Mouse (Mus musculus): ENCODE measurements around the gene Cir1.

Gene Cir1

GRCm38 (mm10) chr2:73301979-73302378 is 10.5 kb downstream of the Cir1 start:
- in situ Hi-C loops (cut with MseI, MboI), result no loop called here

GRCm38 (mm10) chr2:73298841-73299240 is 13.7 kb downstream of the Cir1 start:
- in situ Hi-C loops (cut with MseI, MboI), result loop anchor here in 1 of 2 experiments (25.0 kb wide), 1 partner anchor 337 kb away; no protein-coding TSS in a partner anchor

DNA sequence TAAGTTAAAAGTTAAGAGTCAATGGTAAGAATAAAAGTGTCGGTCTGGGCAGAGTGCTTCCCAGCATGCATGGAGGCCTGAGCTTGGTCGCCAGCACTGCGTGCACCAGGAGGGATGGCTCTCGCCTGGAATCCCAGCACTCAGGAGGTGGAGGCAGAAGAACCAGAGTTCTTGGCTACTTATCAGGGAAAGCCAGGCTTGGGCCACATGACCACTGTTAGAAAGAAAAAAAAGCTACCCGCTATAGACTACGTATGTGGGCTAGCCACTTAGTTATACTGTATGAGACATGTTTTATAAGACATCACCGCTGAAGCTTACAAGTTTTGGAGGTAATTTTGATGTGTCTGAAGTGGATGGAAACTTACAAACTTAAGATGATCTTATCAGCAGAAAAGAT is 14.3 kb downstream of the Cir1 start:
- in situ Hi-C loops (cut with MseI, MboI), result loop anchor here in 1 of 2 experiments (25.0 kb wide), 1 partner anchor 336 kb away; no protein-coding TSS in a partner anchor

- in situ Hi-C loops (cut with MseI, MboI), result loop anchor here in 1 of 2 experiments (25.0 kb wide), 1 partner anchor 333 kb away; no protein-coding TSS in a partner anchor
Measured at GRCm38 (mm10) chr2:73295023-73295422, 17.5 kb downstream of the Cir1 start.

GRCm38 (mm10) chr2:73291130-73291529 is 21.4 kb downstream of the Cir1 start:
- in situ Hi-C loops (cut with MseI, MboI), result loop anchor here in 1 of 2 experiments (25.0 kb wide), 1 partner anchor 329 kb away; no protein-coding TSS in a partner anchor

GRCm38 (mm10) chr2:73285630-73286029 is 26.9 kb downstream of the Cir1 start:
- in situ Hi-C loops (cut with MseI, MboI), result loop anchor here in 1 of 2 experiments (25.0 kb wide), 1 partner anchor 323 kb away; no protein-coding TSS in a partner anchor

GRCm38 (mm10) chr2:73281707-73282106 is 30.8 kb downstream of the Cir1 start:
- in situ Hi-C loops (cut with MseI, MboI), result loop anchor here in 1 of 2 experiments (25.0 kb wide), 1 partner anchor 319 kb away; no protein-coding TSS in a partner anchor

DNA sequence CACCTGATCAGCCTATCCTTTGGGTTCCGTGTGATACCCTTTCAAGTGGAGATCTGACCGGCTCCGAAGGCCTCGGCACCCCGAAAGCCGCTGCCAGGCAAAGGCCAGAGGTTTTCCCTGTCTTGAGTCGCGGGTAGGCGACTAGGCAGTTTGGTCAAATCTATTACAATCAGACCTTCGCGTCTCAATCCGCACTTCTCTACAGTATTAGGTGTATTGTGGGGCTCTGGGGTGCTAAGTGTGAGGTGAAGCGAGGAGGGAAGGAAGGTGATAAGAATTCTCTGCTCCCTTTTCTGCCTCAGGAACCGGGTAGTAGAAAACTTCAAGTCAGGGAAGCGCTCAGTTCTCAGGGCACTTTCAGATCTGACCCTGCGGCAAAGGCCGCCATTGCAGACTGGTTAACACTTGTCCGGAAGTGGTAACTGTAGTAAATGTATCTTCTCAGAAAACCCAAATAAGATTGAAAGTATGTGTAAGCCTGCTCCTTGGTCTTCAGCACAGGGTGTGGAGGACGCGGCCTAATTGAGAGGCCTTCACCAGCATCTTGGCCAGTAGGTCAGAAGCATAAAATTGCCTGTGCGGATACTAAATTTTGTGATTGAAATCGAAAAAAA is 31.3 kb downstream of the Cir1 start:
- in situ Hi-C loops (cut with MseI, MboI), result loop anchor here in 1 of 2 experiments (25.0 kb wide), 1 partner anchor 319 kb away; no protein-coding TSS in a partner anchor

DNA sequence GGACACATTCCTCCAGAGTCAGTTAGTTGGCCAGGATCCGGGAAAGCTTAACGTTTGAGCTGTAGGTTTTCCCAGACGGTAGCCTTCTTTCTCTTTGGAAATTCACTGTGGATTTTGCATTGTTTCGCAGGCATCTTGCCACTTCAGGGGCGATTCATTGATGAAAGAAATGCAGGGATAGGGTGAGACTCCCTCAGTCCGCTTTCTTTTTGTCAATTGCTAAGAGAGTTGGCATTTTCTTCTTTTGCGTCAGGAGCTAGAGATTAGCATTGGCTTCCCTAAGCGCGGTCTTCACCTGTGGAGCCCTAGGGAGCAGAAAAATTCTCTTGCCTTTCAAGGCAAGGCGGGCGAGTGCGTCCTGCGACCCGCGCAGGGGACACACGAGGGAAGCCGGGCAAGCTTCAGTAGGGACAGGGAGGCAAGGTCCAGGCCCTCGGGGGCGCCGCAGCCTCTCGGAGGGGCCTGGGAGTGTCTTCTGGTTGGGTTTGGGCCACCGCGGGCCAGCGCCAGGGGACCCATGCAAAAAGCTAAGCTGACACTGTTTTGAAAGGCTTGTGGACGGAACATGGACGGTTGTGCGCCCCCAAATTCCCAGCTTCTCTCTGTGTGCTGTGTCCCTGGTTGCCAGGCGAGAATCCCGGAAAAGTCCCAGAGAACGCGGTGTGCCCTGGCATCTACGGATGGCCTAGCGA is 32.0 kb downstream of the Cir1 start:
- in situ Hi-C loops (cut with MseI, MboI), result loop anchor here in 1 of 2 experiments (25.0 kb wide), 1 partner anchor 318 kb away; no protein-coding TSS in a partner anchor

GRCm38 (mm10) chr2:73279271-73280038 is 33.0 kb downstream of the Cir1 start:
- in situ Hi-C loops (cut with MseI, MboI), result loop anchor here (10.0 to 25.0 kb wide), 2 partner anchors 115 to 317 kb away; no protein-coding TSS in a partner anchor

DNA sequence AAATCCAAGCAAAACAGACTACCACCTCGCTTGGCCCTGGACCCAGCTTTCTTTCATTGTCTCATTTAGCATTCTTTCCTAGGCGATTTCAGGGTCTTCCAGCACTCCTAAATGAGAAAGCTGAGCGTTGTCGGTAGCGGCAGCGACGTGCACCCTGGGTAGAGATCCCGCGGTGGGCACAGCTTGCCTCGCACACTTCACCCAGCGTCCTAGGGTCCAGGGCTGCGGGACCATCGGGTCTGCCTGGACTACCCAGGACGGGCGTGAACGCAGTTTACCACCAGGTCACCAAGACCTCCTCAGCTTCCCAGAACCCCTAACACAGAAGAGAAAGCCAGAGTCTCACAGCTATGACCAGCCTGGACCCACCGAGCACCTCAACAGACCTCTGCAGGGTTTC is 33.6 kb downstream of the Cir1 start:
- in situ Hi-C loops (cut with MseI, MboI), result loop anchor here (10.0 to 25.0 kb wide), 2 partner anchors 114 to 317 kb away; no protein-coding TSS in a partner anchor

DNA sequence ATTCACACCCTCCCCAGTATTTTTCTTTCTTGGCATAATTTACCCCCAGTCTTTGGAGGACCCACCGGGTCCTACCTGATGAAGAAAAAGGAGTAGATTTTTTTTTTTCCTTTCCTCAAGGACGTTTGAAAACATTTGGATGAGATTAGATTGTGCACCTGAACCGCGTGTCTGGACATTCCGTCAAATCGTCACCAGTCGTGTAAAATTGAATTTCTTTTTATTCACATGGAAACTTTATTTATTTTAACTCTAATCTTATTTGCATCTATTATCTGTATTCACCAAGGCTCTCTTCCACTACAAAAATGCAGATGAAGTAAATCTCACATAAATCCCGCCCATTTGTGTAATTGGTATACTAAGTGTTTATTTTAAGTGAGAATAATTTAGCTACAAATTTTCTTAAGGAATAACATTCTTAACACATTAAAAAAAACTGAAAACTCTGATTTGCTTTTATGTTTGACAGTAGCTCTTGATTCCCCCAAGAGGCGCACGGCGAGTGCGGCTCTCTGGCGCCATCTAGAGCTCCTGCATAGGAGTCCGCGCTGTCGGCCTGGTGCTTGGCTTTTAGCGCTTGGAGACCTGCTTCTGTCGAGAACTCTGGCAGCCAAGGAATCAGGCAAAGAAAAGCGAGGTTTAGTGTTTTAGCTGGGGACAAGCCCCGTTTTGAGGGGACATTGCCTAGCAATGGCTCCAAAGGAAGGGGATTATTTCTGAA is 34.2 kb downstream of the Cir1 start:
- in situ Hi-C loops (cut with MseI, MboI), result loop anchor here (10.0 to 25.0 kb wide), 2 partner anchors 113 to 316 kb away; no protein-coding TSS in a partner anchor

DNA sequence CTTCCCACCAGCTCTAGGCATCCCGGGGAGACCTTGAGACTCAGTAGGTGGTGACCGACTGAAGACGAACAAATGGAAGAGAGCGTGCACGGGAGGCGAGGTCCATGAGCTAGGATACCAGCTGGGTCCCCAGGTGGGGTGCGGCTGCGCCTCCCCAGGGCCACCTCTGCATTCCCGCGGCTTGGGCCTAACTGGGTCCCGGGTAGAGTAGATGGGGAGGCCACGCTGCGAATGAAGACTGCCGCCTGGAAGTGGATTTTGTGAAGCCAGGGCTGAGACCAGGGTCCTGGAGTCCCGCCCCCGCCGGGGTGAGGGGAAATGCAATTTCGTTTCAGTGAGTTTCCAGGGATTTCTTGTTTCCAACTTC is 34.8 kb downstream of the Cir1 start:
- in situ Hi-C loops (cut with MseI, MboI), result loop anchor here (10.0 to 25.0 kb wide), 2 partner anchors 113 to 315 kb away; no protein-coding TSS in a partner anchor

DNA sequence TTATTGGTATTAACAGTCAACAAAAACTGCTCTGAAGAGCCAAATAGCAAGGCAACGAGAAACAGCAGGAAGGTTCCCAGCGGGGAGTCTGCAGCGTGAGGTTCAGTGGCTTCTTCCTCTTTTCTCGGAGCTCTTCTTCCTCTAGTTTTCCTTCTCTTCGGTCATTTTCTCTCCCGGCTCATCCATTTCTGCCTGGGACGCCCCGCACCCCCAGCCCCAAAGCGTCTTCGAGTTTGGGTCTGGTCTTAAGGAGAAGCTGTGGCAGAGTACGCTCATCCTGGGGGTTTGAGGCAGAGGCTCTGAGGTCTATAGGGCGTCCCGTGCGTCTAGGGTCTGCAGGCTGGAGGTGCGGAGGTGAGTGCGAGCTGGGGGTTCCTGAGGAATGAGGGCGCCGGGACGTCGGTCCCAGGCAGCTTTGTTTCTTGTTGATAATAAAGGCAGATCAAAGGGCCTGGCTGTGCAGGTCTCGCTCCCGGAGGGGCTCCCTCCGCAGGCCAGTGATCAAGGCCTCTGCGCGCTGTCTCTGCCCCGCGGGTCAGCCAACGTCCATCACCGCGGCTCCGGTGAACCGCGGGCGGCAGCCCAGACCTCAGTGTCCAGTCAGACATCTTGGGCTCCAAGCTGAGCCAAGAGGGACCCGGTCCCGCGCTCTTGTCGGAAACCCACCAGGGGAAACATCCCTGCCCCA is 35.3 kb downstream of the Cir1 start:
- in situ Hi-C loops (cut with MseI, MboI), result loop anchor here (10.0 to 25.0 kb wide), 2 partner anchors 112 to 315 kb away; no protein-coding TSS in a partner anchor

- in situ Hi-C loops (cut with MseI, MboI), result loop anchor here (10.0 to 25.0 kb wide), 2 partner anchors 111 to 314 kb away; no protein-coding TSS in a partner anchor
Measured at GRCm38 (mm10) chr2:73276141-73276571, 36.3 kb downstream of the Cir1 start.

GRCm38 (mm10) chr2:73275261-73276040 is 37.0 kb downstream of the Cir1 start:
- in situ Hi-C loops (cut with MseI, MboI), result loop anchor here (10.0 to 25.0 kb wide), 2 partner anchors 111 to 313 kb away; no protein-coding TSS in a partner anchor

GRCm38 (mm10) chr2:73274119-73274920 is 38.2 kb downstream of the Cir1 start:
- in situ Hi-C loops (cut with MseI, MboI), result loop anchor here in 1 of 2 experiments (10.0 kb wide), 1 partner anchor 110 kb away; no protein-coding TSS in a partner anchor
